Mouse (Mus musculus): ENCODE measurements around the gene Bag1. TPM values are rescaled to one million over a fixed set of nuclear protein-coding genes. Genes with fewer than 3 reads are reported as not detected.
"Not testable (repeated sequence)": the region's sequence is repeated elsewhere in the genome, so short reads cannot be mapped to it uniquely, and the experiment has no call there.

Bag1 gene
- polyA plus RNA-seq, 1 experiment from 2014 or later = 208 TPM

DNA sequence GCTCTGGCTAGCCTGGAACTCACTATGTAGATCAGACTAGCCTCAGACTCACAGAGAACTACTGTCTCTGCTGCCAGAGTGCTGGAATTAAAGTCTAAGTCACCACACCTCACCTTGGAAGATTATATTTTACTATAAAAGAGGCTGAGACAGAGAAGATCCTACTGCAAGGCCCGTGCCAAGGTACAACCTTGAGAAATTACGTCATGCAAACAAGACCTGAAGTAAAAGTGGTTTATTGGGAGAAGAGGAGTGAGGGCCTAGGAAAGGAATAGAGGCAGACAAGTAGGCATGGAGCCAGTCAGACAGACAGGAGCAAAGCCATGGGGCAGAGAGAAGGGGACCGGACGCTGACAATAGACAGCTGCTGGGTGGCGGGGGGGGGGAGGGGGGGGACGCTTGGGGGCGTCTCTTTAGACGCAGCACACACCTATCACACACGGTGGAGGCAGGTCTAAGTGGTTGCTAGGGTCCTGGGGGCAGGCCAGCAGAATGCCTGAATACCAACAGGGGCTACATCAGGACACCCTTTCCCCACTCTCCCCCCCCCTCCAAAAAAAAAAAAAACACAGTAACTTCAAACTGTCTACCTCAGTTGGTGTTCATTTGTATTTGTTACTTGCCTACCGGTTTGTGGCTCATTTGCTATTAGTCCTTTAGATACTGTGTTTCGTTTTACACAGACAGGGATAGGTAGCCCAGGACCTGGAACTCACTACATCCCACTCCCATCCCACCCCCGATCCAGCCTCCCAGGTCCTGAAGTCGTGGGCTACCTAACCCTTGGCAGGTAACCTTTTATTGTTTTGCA lies 21.9 kb upstream of the Bag1 start:
- Histone ChIP-seq H3K27ac (peak overlapping the region; percentile 95), H3K27me3 (no peaks in the 10 kb centered on the region), H3K4me2 (peak overlapping the region; percentile 70), H3K4me1 (peaks cover 18% of the 10 kb centered on the region), H3K9ac (peak overlapping the region; percentile 76), H3K36me3 (peaks cover 17% of the 10 kb centered on the region; the same call in 1 of the 2 replicates), H3K4me3 (peak overlapping the region; percentile 96), H3K9me3 (no peaks in the 10 kb centered on the region)
- peak; percentile 27 for ATAC-seq (ENCODE audit: borderline replicate concordance, extremely low read depth, low FRiP score, low TSS enrichment)
- WGBS = 9% methylated on average over 8 of the region's 13 CpGs

- Histone ChIP-seq H3K4me1 (peaks cover 18% of the 10 kb centered on the region), H3K4me2 (no peak overlapping the region), H3K27me3 (no peaks in the 10 kb centered on the region), H3K36me3 (peaks cover 22% of the 10 kb centered on the region; the same call in 1 of the 2 replicates), H3K27ac (peak overlapping the region; percentile 95; the same call in 1 of the 2 replicates), H3K9me3 (no peaks in the 10 kb centered on the region), H3K9ac (no peak overlapping the region), H3K4me3 (no peak overlapping the region)
- 66% methylated on average over 4 of the region's 4 CpGs for WGBS
- ATAC-seq (ENCODE audit: borderline replicate concordance, extremely low read depth, low FRiP score, low TSS enrichment) = no peak
These were observed 21.1 kb upstream of the Bag1 start for GRCm38 (mm10) chr4:40969161-40969560.

DNA sequence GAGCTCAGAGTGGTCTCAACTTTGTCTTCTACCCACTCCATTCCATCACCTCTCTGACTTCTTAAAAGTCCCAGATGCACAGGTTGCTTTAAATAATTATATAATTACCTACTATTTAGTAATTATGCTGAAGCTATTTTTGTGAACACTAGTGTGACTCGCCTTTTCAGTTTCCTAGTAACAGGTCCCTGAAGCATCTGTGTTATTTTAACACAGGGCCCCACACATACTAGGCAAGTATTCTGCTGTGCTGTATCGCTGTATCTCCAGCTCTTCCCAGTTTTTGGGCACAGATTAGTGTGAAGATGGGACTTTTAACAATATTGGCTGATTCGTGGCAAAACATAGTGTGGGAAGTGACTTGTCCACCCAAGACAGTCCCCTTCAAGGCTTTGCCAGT lies 15.4 kb upstream of the Bag1 start:
- H3K27me3 ChIP-seq = no peaks in the 10 kb centered on the region
- H3K9me3 ChIP-seq = no peaks in the 10 kb centered on the region
- H3K4me2 ChIP-seq = no peak overlapping the region
- no peak overlapping the region for H3K27ac ChIP-seq
- peaks cover 70% of the 10 kb centered on the region for H3K36me3 ChIP-seq
- H3K4me1 ChIP-seq = no peaks in the 10 kb centered on the region
- H3K4me3 ChIP-seq = no peak overlapping the region
- no peak overlapping the region for H3K9ac ChIP-seq
- ATAC-seq (ENCODE audit: borderline replicate concordance, extremely low read depth, low FRiP score, low TSS enrichment) = no peak
- WGBS = 90% methylated on average over 3 of the region's 3 CpGs

GRCm38 (mm10) chr4:40955942-40956341 lies 7.8 kb upstream of the Bag1 start:
- no peak for ATAC-seq (ENCODE audit: borderline replicate concordance, extremely low read depth, low FRiP score, low TSS enrichment)
- H3K27me3 ChIP-seq = no peaks in the 10 kb centered on the region
- H3K4me3 ChIP-seq = no peak overlapping the region
- no peaks in the 10 kb centered on the region for H3K4me1 ChIP-seq
- peaks cover 81% of the 10 kb centered on the region for H3K36me3 ChIP-seq
- no peak overlapping the region for H3K4me2 ChIP-seq
- H3K9me3 ChIP-seq = no peaks in the 10 kb centered on the region
- H3K9ac ChIP-seq = no peak overlapping the region
- 65% methylated on average over 6 of the region's 6 CpGs for WGBS
- H3K27ac ChIP-seq = no peak overlapping the region

- no peak overlapping the region for H3K27ac ChIP-seq
- ATAC-seq (ENCODE audit: borderline replicate concordance, extremely low read depth, low FRiP score, low TSS enrichment) = no peak
- no peaks in the 10 kb centered on the region for H3K9me3 ChIP-seq
- 88% methylated on average over 1 of the region's 1 CpGs for WGBS
- no peak overlapping the region for H3K4me2 ChIP-seq
- H3K4me3 ChIP-seq = no peak overlapping the region
- H3K36me3 ChIP-seq = peaks cover 67% of the 10 kb centered on the region
- H3K27me3 ChIP-seq = no peaks in the 10 kb centered on the region
- H3K4me1 ChIP-seq = peaks cover 9% of the 10 kb centered on the region
- no peak overlapping the region for H3K9ac ChIP-seq
These were observed 5.4 kb upstream of the Bag1 start for GRCm38 (mm10) chr4:40953521-40953920.

DNA sequence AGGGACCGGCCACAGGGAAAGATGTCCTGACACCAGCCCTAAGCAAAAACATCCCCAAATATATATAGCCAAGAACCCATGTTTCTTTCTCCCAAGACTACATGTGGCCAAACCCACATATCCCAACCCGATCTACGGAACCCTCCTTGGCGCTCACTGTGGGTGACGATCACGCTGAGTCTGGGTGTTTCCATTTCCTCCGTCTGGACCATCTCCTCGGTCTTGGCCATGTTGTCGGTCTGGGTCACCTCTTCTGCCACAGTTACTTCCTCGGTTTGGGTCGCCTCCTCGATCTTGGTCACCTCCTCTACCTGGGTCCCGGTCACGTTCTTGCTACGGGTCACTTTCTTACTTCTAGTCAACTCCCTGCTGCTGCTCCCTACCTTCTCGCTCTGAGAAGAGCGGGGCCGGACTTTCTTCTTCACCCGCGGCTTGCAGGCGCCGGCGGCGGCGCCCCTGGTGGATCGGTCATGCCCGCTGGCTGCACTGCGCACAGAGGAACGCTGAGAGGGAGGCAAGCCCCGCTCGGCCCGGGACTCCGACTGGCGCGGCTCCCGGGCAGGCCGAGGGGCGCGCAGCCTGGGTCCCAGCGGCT lies 432 bp downstream of the Bag1 start:
- WGBS = under 1% methylated on average over 40 of the region's 40 CpGs
- H3K4me2 ChIP-seq = peak overlapping the region; percentile 61
- peaks cover 20% of the 10 kb centered on the region for H3K4me1 ChIP-seq
- no peaks in the 10 kb centered on the region for H3K9me3 ChIP-seq
- no peak for ATAC-seq (ENCODE audit: borderline replicate concordance, extremely low read depth, low FRiP score, low TSS enrichment)
- peak overlapping the region; percentile 87 for H3K27ac ChIP-seq
- peaks cover 49% of the 10 kb centered on the region for H3K36me3 ChIP-seq
- H3K9ac ChIP-seq = peak overlapping the region; percentile 87
- H3K27me3 ChIP-seq = no peaks in the 10 kb centered on the region
- peak overlapping the region; percentile 84 for H3K4me3 ChIP-seq

GRCm38 (mm10) chr4:40946516-40947121 lies 1.5 kb downstream of the Bag1 start:
- Histone ChIP-seq H3K27me3 (no peaks in the 10 kb centered on the region), H3K9ac (peak overlapping the region; percentile 87), H3K4me2 (peak overlapping the region; percentile 61), H3K36me3 (peaks cover 53% of the 10 kb centered on the region), H3K4me1 (peaks cover 20% of the 10 kb centered on the region), H3K9me3 (no peaks in the 10 kb centered on the region), H3K4me3 (peak overlapping the region; percentile 84), H3K27ac (no peak overlapping the region)
- 77% methylated on average over 7 of the region's 7 CpGs for WGBS
- ATAC-seq (ENCODE audit: borderline replicate concordance, extremely low read depth, low FRiP score, low TSS enrichment) = no peak

DNA sequence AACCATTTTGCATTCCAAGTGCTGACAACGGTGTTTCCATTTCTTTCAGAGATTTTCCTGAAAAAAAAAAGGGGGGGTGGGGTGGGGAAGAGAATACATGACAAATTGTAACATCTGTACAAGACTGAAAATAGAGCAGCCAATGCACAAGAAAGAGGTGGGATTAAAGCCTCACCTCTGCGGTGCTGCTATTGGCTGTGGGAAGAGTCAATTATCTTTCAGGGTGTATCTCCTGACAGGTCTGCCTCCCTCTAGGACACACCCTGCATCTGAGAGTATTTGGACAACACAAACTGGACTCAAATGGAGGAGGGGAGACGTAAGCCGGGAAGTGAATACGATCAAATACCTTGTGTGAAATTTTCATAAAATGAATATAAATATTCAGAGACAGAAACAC lies 4.4 kb downstream of the Bag1 start:
- no peaks in the 10 kb centered on the region; the same call in 1 of the 2 replicates for H3K9me3 ChIP-seq
- no peak for ATAC-seq (ENCODE audit: borderline replicate concordance, extremely low read depth, low FRiP score, low TSS enrichment)
- no peak overlapping the region for H3K4me2 ChIP-seq
- H3K27me3 ChIP-seq = no peaks in the 10 kb centered on the region
- no peak overlapping the region for H3K4me3 ChIP-seq
- 97% methylated on average over 5 of the region's 5 CpGs for WGBS
- H3K36me3 ChIP-seq = peaks cover 71% of the 10 kb centered on the region
- no peak overlapping the region for H3K9ac ChIP-seq
- no peak overlapping the region for H3K27ac ChIP-seq
- H3K4me1 ChIP-seq = peaks cover 11% of the 10 kb centered on the region

- Histone ChIP-seq H3K4me2 (no peak overlapping the region), H3K4me1 (no peaks in the 10 kb centered on the region), H3K27me3 (no peaks in the 10 kb centered on the region), H3K4me3 (no peak overlapping the region), H3K27ac (no peak overlapping the region), H3K9me3 (no peaks in the 10 kb centered on the region; the same call in 1 of the 2 replicates), H3K9ac (no peak overlapping the region), H3K36me3 (peaks cover 89% of the 10 kb centered on the region)
- ATAC-seq (ENCODE audit: borderline replicate concordance, extremely low read depth, low FRiP score, low TSS enrichment) = no peak
- WGBS = 89% methylated on average over 5 of the region's 5 CpGs
These were observed 9.3 kb downstream of the Bag1 start for GRCm38 (mm10) chr4:40938793-40939192.

DNA sequence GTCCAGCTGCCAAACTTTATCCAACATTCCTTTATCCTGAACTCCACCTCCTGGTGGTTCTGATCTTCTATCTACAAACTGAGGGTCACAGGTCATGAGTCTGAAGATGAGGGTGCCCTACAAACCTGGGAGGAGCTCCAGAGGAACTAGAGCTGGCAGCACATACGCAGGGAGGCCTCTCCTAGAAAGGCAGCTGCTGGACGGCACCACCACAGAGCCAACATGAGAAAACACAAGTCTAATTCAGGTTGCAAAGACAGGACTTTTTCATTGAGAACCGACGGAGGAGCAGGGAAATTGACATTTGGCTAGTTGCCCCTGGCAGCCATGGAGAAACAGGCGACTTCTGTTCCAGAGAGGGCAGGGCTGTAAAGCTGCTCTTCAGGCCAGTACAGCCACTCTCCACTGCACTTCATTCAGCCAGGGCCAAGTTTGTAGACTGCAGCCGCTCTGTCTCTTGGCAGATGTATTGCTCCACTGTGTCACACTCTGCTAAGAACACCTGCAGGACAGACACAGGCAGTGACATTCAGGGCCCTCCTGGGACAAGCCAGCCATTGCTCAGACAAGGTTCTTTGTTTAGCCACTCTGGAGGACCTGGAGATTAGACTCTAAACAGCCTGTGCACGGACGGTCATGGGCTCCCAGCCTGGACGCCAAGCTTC lies 11.8 kb downstream of the Bag1 start:
- WGBS = 79% methylated on average over 9 of the region's 9 CpGs
- Histone ChIP-seq H3K9me3 (no peaks in the 10 kb centered on the region; the same call in 1 of the 2 replicates), H3K27ac (no peak overlapping the region)

GRCm38 (mm10) chr4:40934369-40934768 lies 13.7 kb downstream of the Bag1 start:
- H3K4me1 ChIP-seq; ATAC-seq (ENCODE audit: borderline replicate concordance, extremely low read depth, low FRiP score, low TSS enrichment); H3K4me2 ChIP-seq; H3K27me3 ChIP-seq; H3K27ac ChIP-seq; H3K4me3 ChIP-seq; H3K9me3 ChIP-seq; H3K9ac ChIP-seq: not testable (repeated sequence)
- 85% methylated on average over 3 of the region's 3 CpGs for WGBS
- H3K36me3 ChIP-seq = peaks cover 57% of the 10 kb centered on the region

More for the DNA sequence above, 11.8 kb downstream of the Bag1 start:
- no peak for ATAC-seq (ENCODE audit: borderline replicate concordance, extremely low read depth, low FRiP score, low TSS enrichment)
- no peaks in the 10 kb centered on the region for H3K27me3 ChIP-seq
- no peak overlapping the region for H3K4me2 ChIP-seq
- peaks cover 77% of the 10 kb centered on the region for H3K36me3 ChIP-seq
- H3K9ac ChIP-seq = no peak overlapping the region
- H3K4me1 ChIP-seq = no peaks in the 10 kb centered on the region
- no peak overlapping the region for H3K4me3 ChIP-seq
